Mouse (Mus musculus) c-Kit-positive CD71-positive TER-119-negative erythroid progenitor cells, embryonic 14.5 days (primary cell): ENCODE data around the gene Crybb1.
A peak's percentile ranks its signal among the peaks of the same experiment; 100 is the strongest.

Experiments used
- DNase-seq: peaks from one replicate; pipeline ENCODE4 v3.0.0-alpha.2; 2013; ENCODE audit warnings: low read depth

The Crybb1 gene

GRCm38 (mm10) chr5:112266011-112266777 lies 10.6 kb downstream of the Crybb1 start:
- DNase-seq, result no peak

GRCm38 (mm10) chr5:112270764-112271541 lies 15.3 kb downstream of the Crybb1 start:
- no peak for DNase-seq

- no peak for DNase-seq
Observed at GRCm38 (mm10) chr5:112272934-112273333, 17.3 kb downstream of the Crybb1 start.

- no peak for DNase-seq
Observed at GRCm38 (mm10) chr5:112273746-112274463, 18.3 kb downstream of the Crybb1 start.

GRCm38 (mm10) chr5:112275021-112275804 lies 19.6 kb downstream of the Crybb1 start:
- no peak for DNase-seq

- DNase-seq, result peak; percentile 97
Observed at GRCm38 (mm10) chr5:112276267-112276873, 20.8 kb downstream of the Crybb1 start, which contains the start of gene Tpst2. Gene Tpst2, plus strand, starts transcription at chr5:112276691.

- no peak for DNase-seq
Observed at GRCm38 (mm10) chr5:112276907-112277348, 21.3 kb downstream of the Crybb1 start.

GRCm38 (mm10) chr5:112277906-112278470 lies 22.4 kb downstream of the Crybb1 start:
- DNase-seq, result no peak

- DNase-seq, result no peak
Observed at GRCm38 (mm10) chr5:112279181-112280021, 23.8 kb downstream of the Crybb1 start.

- DNase-seq, result no peak
Observed at GRCm38 (mm10) chr5:112280151-112280550, 24.5 kb downstream of the Crybb1 start.

GRCm38 (mm10) chr5:112280863-112281660 lies 25.4 kb downstream of the Crybb1 start:
- no peak for DNase-seq

GRCm38 (mm10) chr5:112281676-112282075 lies 26.1 kb downstream of the Crybb1 start:
- no peak for DNase-seq

GRCm38 (mm10) chr5:112282123-112282779 lies 26.6 kb downstream of the Crybb1 start:
- no peak for DNase-seq

GRCm38 (mm10) chr5:112282780-112283482 lies 27.3 kb downstream of the Crybb1 start:
- DNase-seq, result no peak

- DNase-seq, result no peak
Observed at GRCm38 (mm10) chr5:112283543-112284202, 28.1 kb downstream of the Crybb1 start.

- DNase-seq, result no peak
Observed at GRCm38 (mm10) chr5:112284203-112284582, 28.6 kb downstream of the Crybb1 start.

GRCm38 (mm10) chr5:112285548-112286085 lies 30.0 kb downstream of the Crybb1 start:
- DNase-seq, result no peak
